In the genomic region with DNA sequence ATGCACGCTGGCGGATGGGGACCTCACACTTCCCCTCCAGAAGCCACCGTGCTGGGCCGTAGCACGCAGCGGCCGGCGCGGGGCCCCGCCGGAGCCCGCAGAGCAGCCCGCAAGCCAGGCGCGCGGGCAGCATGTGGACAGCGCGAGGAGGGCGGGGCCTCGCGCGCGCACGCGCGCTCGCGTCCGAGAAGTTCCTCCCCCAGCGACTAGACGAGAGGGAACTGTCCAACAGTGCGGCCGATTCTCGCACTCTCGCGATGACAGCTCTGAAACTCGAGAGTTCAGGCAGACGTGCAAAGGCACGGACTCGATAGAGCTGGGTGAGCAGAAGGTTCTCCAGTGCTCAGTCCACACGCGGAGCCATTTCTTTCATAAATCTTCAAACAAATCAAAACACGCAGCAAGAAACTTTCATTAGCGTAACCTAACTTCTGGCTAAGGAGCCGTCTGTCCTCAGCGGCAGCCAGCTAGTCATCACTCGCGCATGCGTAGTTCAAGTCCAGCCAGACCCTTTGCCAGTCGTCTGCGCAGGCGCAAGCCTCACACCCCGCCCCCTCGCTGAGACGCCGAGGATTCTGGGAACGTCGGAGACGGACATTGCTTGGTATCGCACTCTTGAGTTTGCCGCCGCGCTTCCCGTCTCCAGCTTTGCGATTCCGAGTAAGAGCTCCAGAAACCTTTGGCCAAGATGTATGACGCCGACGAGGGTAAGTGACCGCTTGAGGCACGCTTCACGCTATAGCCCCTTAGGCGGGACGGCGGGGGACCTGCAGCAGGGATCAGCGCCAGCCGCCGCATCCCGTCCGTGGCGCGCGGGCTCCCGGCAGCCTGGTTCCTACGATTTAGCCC, we compare ENCODE assay signal across 8 mouse cellular contexts. TPM values are rescaled to one million over a fixed set of nuclear protein-coding genes. Genes with fewer than 3 reads are reported as not detected.
DNase-seq lines count a peak whose midpoint lies in the region; ATAC-seq and TF ChIP-seq lines count a peak whose summit lies in the region.

A gene (minus strand): TSS at position 161 of the 849 bp plus-strand sequence.
A gene (plus strand): TSS at position 224 of the 849 bp plus-strand sequence.

- H3K4me2 ChIP-seq in heart, embryonic 12.5 days, result peak within 1 kb of the TSS; percentile 94
- H3K4me2 ChIP-seq in kidney, postnatal 0 days (ENCODE audit: low read length), result peak within 1 kb of the TSS; percentile 100
- peak within 1 kb of the TSS; percentile 98 for H3K4me2 ChIP-seq in liver, embryonic 11.5 days
- peak within 1 kb of the TSS; percentile 85 for H3K4me2 ChIP-seq in stomach, embryonic 14.5 days (replicated peaks; ENCODE audit: low read depth, low read length)

- peak; percentile 92 for ATAC-seq in erythroid progenitor cell, adult 5-6 weeks (replicated peaks; ENCODE audit: low FRiP score, poor library complexity, severe bottlenecking)
- peak; percentile 97 for ATAC-seq in heart, embryonic 12.5 days (ENCODE audit: insufficient number of reproducible peaks, low FRiP score)
- peak; percentile 96 for ATAC-seq in kidney, postnatal 0 days (replicated peaks; ENCODE audit: low FRiP score, low read depth)
- peak; percentile 90 for ATAC-seq in liver, embryonic 11.5 days (replicated peaks; ENCODE audit: low FRiP score)
- ATAC-seq in stomach, embryonic 14.5 days (ENCODE audit: insufficient number of reproducible peaks, insufficient read depth, low FRiP score, low read depth), result peak; percentile 96

- WGBS in heart, embryonic 12.5 days, result under 1% methylated on average over 85 of the region's 85 CpGs
- under 1% methylated on average over 85 of the region's 85 CpGs for WGBS in kidney, postnatal 0 days
- under 1% methylated on average over 85 of the region's 85 CpGs for WGBS in liver, embryonic 11.5 days
- WGBS in stomach, embryonic 14.5 days, result under 1% methylated on average over 83 of the region's 85 CpGs

- peak within 1 kb of the TSS; percentile 85 for H3K9ac ChIP-seq in heart, embryonic 12.5 days
- peak within 1 kb of the TSS; percentile 95 for H3K9ac ChIP-seq in kidney, postnatal 0 days (ENCODE audit: low read depth, low read length)
- H3K9ac ChIP-seq in liver, embryonic 11.5 days (ENCODE audit: low read depth, low read length), result peak within 1 kb of the TSS; percentile 91
- peak within 1 kb of the TSS; percentile 87 for H3K9ac ChIP-seq in stomach, embryonic 14.5 days (replicated peaks; ENCODE audit: low read depth, low read length)

- peak; percentile 17; the same call in 1 of the 2 replicates for TF ChIP-seq CTCF in kidney, postnatal 0 days (IDR thresholded peaks at IDR 0.05; ENCODE audit: low read depth)

- H3K4me3 ChIP-seq in heart, embryonic 12.5 days, result peak within 1 kb of the TSS; percentile 86
- H3K4me3 ChIP-seq in kidney, postnatal 0 days (replicated peaks; ENCODE audit: low read depth, low read length), result peak within 1 kb of the TSS; percentile 80
- peak within 1 kb of the TSS; percentile 96 for H3K4me3 ChIP-seq in liver, embryonic 11.5 days (ENCODE audit: low read depth, low read length)
- peak within 1 kb of the TSS; percentile 77 for H3K4me3 ChIP-seq in stomach, embryonic 14.5 days (ENCODE audit: low read depth, low read length)

- peak; percentile 98 for DNase-seq in CD4-positive helper T cell, adult 2 months (ENCODE audit: low read depth, low spot score)
- peak; percentile 95 for DNase-seq in brain, embryonic 18.5 days (ENCODE audit: low read depth, low spot score)
- peak; percentile 98 for DNase-seq in kidney, postnatal 0 days (ENCODE audit: low spot score)
- DNase-seq in liver, embryonic 11.5 days (ENCODE audit: low spot score), result peak; percentile 98
- peak; percentile 99 for DNase-seq in naive thymus-derived CD4-positive, alpha-beta T cell, adult 2 months (ENCODE audit: low read depth)

- H3K36me3 ChIP-seq in heart, embryonic 12.5 days, result peaks cover 41% of the 10 kb centered on the region
- H3K36me3 ChIP-seq in kidney, postnatal 0 days (ENCODE audit: insufficient read depth, low read length), result peaks cover 10% of the 10 kb centered on the region
- peaks cover 20% of the 10 kb centered on the region for H3K36me3 ChIP-seq in liver, embryonic 11.5 days (ENCODE audit: control insufficient read depth, insufficient read depth, low read length)
- peaks cover 23% of the 10 kb centered on the region for H3K36me3 ChIP-seq in stomach, embryonic 14.5 days (ENCODE audit: control insufficient read depth, insufficient read depth, low read length)

- H3K4me1 ChIP-seq in heart, embryonic 12.5 days (replicated peaks), result peaks cover 21% of the 10 kb centered on the region
- peaks cover 11% of the 10 kb centered on the region; the same call in 1 of the 2 replicates for H3K4me1 ChIP-seq in kidney, postnatal 0 days (replicated peaks; ENCODE audit: insufficient read depth, low read length)
- peaks cover 13% of the 10 kb centered on the region for H3K4me1 ChIP-seq in liver, embryonic 11.5 days (replicated peaks; ENCODE audit: control insufficient read depth, insufficient read depth, low read length)
- H3K4me1 ChIP-seq in stomach, embryonic 14.5 days (ENCODE audit: control insufficient read depth, insufficient read depth, low read length), result peaks cover 22% of the 10 kb centered on the region

- H3K27ac ChIP-seq in heart, embryonic 12.5 days (ENCODE audit: poor library complexity, severe bottlenecking), result peak within 1 kb of the TSS; percentile 92
- peak within 1 kb of the TSS; percentile 93 for H3K27ac ChIP-seq in kidney, postnatal 0 days
- H3K27ac ChIP-seq in liver, embryonic 11.5 days (ENCODE audit: low read depth, low read length), result peak within 1 kb of the TSS; percentile 72
- peak within 1 kb of the TSS; percentile 93 for H3K27ac ChIP-seq in stomach, embryonic 14.5 days (ENCODE audit: low read length)

- no peaks in the 10 kb centered on the region for H3K27me3 ChIP-seq in heart, embryonic 12.5 days (replicated peaks)
- H3K27me3 ChIP-seq in kidney, postnatal 0 days (ENCODE audit: insufficient read depth, low read length), result no peaks in the 10 kb centered on the region
- no peaks in the 10 kb centered on the region for H3K27me3 ChIP-seq in liver, embryonic 11.5 days (replicated peaks; ENCODE audit: control insufficient read depth, insufficient read depth, low read length)
- H3K27me3 ChIP-seq in stomach, embryonic 14.5 days (ENCODE audit: control insufficient read depth, insufficient read depth, low read length), result no peaks in the 10 kb centered on the region

- H3K9me3 ChIP-seq in heart, embryonic 12.5 days (replicated peaks), result no peaks in the 10 kb centered on the region
- H3K9me3 ChIP-seq in kidney, postnatal 0 days (replicated peaks; ENCODE audit: low read length), result no peaks in the 10 kb centered on the region
- no peaks in the 10 kb centered on the region for H3K9me3 ChIP-seq in liver, embryonic 11.5 days (ENCODE audit: control insufficient read depth, low read length)
- H3K9me3 ChIP-seq in stomach, embryonic 14.5 days (ENCODE audit: control insufficient read depth, low read depth, low read length), result no peaks in the 10 kb centered on the region

RNA-seq across cellular contexts. Expression of the first gene that starts in this region (rescaled TPM):
- 6.3 and 10.5 TPM in 2 replicates for total RNA-seq in erythroid progenitor cell, adult 5-6 weeks (2015; ENCODE audit: low replicate concordance)
- 11.6 and 28.2 TPM in 2 replicates for total RNA-seq in erythroid progenitor cell, adult 5-6 weeks (2017; ENCODE audit: low replicate concordance)
- 22.9 and 23.0 TPM in 2 replicates for polyA plus RNA-seq in heart, embryonic 12.5 days (2016; fragmentation: Nextera tagmentation; extraction: Ambion mirVana)
- polyA plus RNA-seq in kidney, postnatal 0 days (2015; fragmentation: Nextera tagmentation; extraction: Ambion mirVana), result 27.0 and 28.4 TPM in 2 replicates
- 57.7 and 61.8 TPM in 2 replicates for polyA plus RNA-seq in liver, embryonic 11.5 days (2014; fragmentation: Nextera tagmentation; extraction: Ambion mirVana)
- polyA plus RNA-seq in stomach, embryonic 14.5 days (2014; fragmentation: Nextera tagmentation; extraction: Ambion mirVana), result 21.1 and 25.1 TPM in 2 replicates

RNA-seq across cellular contexts. Expression of the second gene that starts in this region (rescaled TPM):
- total RNA-seq in erythroid progenitor cell, adult 5-6 weeks (2015; ENCODE audit: low replicate concordance), result 43.6 and 62.5 TPM in 2 replicates
- 53.7 and 109 TPM in 2 replicates for total RNA-seq in erythroid progenitor cell, adult 5-6 weeks (2017; ENCODE audit: low replicate concordance)
- polyA plus RNA-seq in heart, embryonic 12.5 days (2016; fragmentation: Nextera tagmentation; extraction: Ambion mirVana), result 46.1 and 49.9 TPM in 2 replicates
- polyA plus RNA-seq in kidney, postnatal 0 days (2015; fragmentation: Nextera tagmentation; extraction: Ambion mirVana), result 46.1 and 49.7 TPM in 2 replicates
- polyA plus RNA-seq in liver, embryonic 11.5 days (2014; fragmentation: Nextera tagmentation; extraction: Ambion mirVana), result 70.0 and 81.3 TPM in 2 replicates
- polyA plus RNA-seq in stomach, embryonic 14.5 days (2014; fragmentation: Nextera tagmentation; extraction: Ambion mirVana), result 62.1 and 62.4 TPM in 2 replicates

Comparison
In these comparisons a context has a peak if more than half of its experiments do, and no peak if none do; other contexts are left out.
1. Peak in every context shown above with its lines: DNase-seq, ATAC-seq, H3K4me3 ChIP-seq and H3K27ac ChIP-seq.